Mouse (Mus musculus): ENCODE data around the gene Olfr329-ps. TPM values are rescaled to one million over a fixed set of nuclear protein-coding genes. Genes with fewer than 3 reads are reported as not detected.
"Not testable (repeated sequence)": the region's sequence is repeated elsewhere in the genome, so short reads cannot be mapped to it uniquely, and the experiment has no call there.

Olfr329-ps gene
- not detected in 2 replicates for polyA plus RNA-seq (2016; fragmentation: Nextera tagmentation; extraction: Ambion mirVana)

DNA sequence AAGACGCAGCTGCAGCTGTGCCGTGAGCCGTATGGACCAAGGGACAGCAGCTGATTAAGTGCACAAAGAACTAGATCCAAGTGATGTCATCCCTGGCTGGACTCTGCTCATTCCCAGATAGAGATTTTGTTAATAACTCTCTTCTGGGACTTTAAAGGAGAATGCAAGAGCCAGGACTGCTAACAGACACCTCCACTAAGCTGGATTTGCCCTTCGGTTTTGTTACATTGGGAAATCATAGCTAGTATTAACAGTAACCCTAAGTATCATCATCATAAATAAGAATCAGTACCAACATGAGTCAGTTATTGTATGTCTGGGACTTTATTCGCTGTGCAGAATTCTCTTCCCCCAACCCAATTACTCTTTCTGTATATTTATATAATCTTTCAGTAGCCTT, at the start of gene Olfr329-ps:
TSS of gene Olfr329-ps (minus strand) at position 101 of the 400 bp plus-strand sequence.
- Histone ChIP-seq H3K4me1 (no peaks in the 10 kb centered on the region), H3K27me3 (ENCODE audit: low read depth, poor library complexity, severe bottlenecking) (no peaks in the 10 kb centered on the region), H3K4me3 (no peak within 1 kb of the TSS), H3K36me3 (no peaks in the 10 kb centered on the region), H3K27ac (no peak within 1 kb of the TSS), H3K9me3 (replicated peaks) (no peaks in the 10 kb centered on the region)
- no peak for DNase-seq (ENCODE audit: low spot score)
- WGBS, result 91% methylated on average over 5 of the region's 5 CpGs

GRCm38 (mm10) chr11:58594814-58595213, 48.6 kb upstream of the Olfr329-ps start, which contains the start of gene Olfr324:
TSS of gene Olfr324 (plus strand) at chr11:58595114.
- no peak within 1 kb of the TSS for H3K4me3 ChIP-seq
- 85% methylated on average over 6 of the region's 6 CpGs for WGBS
- H3K4me1 ChIP-seq, result no peaks in the 10 kb centered on the region
- no peak within 1 kb of the TSS for H3K27ac ChIP-seq
- H3K36me3 ChIP-seq, result no peaks in the 10 kb centered on the region
- no peak for DNase-seq (ENCODE audit: low spot score)
- H3K9me3 ChIP-seq (replicated peaks), result no peaks in the 10 kb centered on the region
- H3K27me3 ChIP-seq (ENCODE audit: low read depth, poor library complexity, severe bottlenecking), result no peaks in the 10 kb centered on the region

GRCm38 (mm10) chr11:58588620-58589250, 42.5 kb upstream of the Olfr329-ps start:
- H3K4me3 ChIP-seq, result no peak overlapping the region
- no peaks in the 10 kb centered on the region for H3K4me1 ChIP-seq
- no peak overlapping the region for H3K27ac ChIP-seq
- H3K36me3 ChIP-seq, result no peaks in the 10 kb centered on the region
- no peak for DNase-seq (ENCODE audit: low spot score)
- H3K9me3 ChIP-seq (replicated peaks), result no peaks in the 10 kb centered on the region
- WGBS, result 61% methylated on average over 3 of the region's 3 CpGs
- H3K27me3 ChIP-seq (ENCODE audit: low read depth, poor library complexity, severe bottlenecking), result no peaks in the 10 kb centered on the region

GRCm38 (mm10) chr11:58587898-58588348, 41.7 kb upstream of the Olfr329-ps start:
- Histone ChIP-seq H3K27ac (no peak overlapping the region), H3K36me3 (no peaks in the 10 kb centered on the region), H3K4me3 (no peak overlapping the region), H3K27me3 (ENCODE audit: low read depth, poor library complexity, severe bottlenecking) (no peaks in the 10 kb centered on the region), H3K9me3 (replicated peaks) (no peaks in the 10 kb centered on the region), H3K4me1 (no peaks in the 10 kb centered on the region)
- 69% methylated on average over 7 of the region's 7 CpGs for WGBS
- DNase-seq (ENCODE audit: low spot score), result peak; percentile 48

- WGBS, result 85% methylated on average over 8 of the region's 8 CpGs
- H3K9me3 ChIP-seq (replicated peaks), result no peaks in the 10 kb centered on the region
- H3K27me3 ChIP-seq (ENCODE audit: low read depth, poor library complexity, severe bottlenecking), result no peaks in the 10 kb centered on the region
- DNase-seq (ENCODE audit: low spot score), result no peak
- H3K27ac ChIP-seq, result no peak overlapping the region
- no peak overlapping the region for H3K4me3 ChIP-seq
- H3K36me3 ChIP-seq, result no peaks in the 10 kb centered on the region
- H3K4me1 ChIP-seq, result no peaks in the 10 kb centered on the region
Observed at GRCm38 (mm10) chr11:58578636-58579035, 32.4 kb upstream of the Olfr329-ps start.

DNA sequence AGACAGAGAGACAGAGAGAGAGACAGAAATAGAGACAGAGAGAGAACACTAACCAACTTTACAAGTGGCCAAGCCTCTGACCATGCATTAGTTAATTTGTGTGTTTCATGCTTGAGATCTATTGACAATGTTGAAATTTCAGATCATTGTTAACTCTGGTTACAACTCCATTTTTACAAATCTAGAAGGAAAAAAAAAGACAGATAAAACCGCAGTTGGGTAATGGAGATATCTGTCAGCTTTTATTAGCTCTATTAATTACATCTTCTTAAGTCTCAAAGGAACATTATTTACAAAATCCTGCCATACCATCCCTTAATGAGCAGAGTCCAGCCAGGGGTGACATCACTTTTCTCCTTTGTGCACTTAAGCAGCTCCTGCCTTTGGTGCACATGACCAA, 31.2 kb upstream of the Olfr329-ps start, which contains the start of gene Olfr325:
TSS of gene Olfr325 (plus strand) at position 301 of the 400 bp plus-strand sequence.
- WGBS, result 82% methylated on average over 1 of the region's 1 CpGs
- no peak for DNase-seq (ENCODE audit: low spot score)
- Histone ChIP-seq H3K27me3 (ENCODE audit: low read depth, poor library complexity, severe bottlenecking) (no peaks in the 10 kb centered on the region), H3K36me3 (no peaks in the 10 kb centered on the region), H3K4me1 (no peaks in the 10 kb centered on the region), H3K4me3 (no peak within 1 kb of the TSS), H3K9me3 (replicated peaks) (no peaks in the 10 kb centered on the region), H3K27ac (no peak within 1 kb of the TSS)

GRCm38 (mm10) chr11:58570405-58570804, 24.2 kb upstream of the Olfr329-ps start, which contains the start of gene Olfr224:
TSS of gene Olfr224 (minus strand) at chr11:58570553.
- no peak within 1 kb of the TSS for H3K4me3 ChIP-seq
- no peaks in the 10 kb centered on the region for H3K4me1 ChIP-seq
- no peaks in the 10 kb centered on the region for H3K9me3 ChIP-seq (replicated peaks)
- H3K36me3 ChIP-seq, result no peaks in the 10 kb centered on the region
- no peak for DNase-seq (ENCODE audit: low spot score)
- no peak within 1 kb of the TSS for H3K27ac ChIP-seq
- 87% methylated on average over 5 of the region's 5 CpGs for WGBS
- H3K27me3 ChIP-seq (ENCODE audit: low read depth, poor library complexity, severe bottlenecking), result no peaks in the 10 kb centered on the region

DNA sequence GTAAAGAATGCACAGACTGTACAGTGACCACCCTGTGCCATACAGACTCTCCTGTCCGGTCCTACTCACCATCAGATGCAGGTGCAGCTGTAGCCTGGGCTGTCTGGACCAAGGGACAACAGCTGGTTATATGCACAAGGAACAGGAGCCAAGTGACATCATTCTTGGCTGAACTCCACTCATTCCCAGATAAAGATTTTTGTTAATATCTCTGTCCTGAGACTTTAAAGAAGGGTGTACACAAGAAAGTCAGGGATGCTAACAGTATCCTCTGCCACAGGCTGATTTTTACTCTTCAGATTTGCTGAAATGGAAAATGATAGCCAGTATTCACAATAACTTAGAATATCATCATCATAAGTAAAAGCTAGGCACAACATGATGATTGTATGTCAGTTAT, 9.3 kb upstream of the Olfr329-ps start, which contains the start of gene Olfr328:
TSS of gene Olfr328 (minus strand) at position 101 of the 400 bp plus-strand sequence.
- WGBS, result 100% methylated on average over 1 of the region's 1 CpGs
- no peak within 1 kb of the TSS for H3K27ac ChIP-seq
- DNase-seq (ENCODE audit: low spot score), result no peak
- no peak within 1 kb of the TSS for H3K4me3 ChIP-seq
- no peaks in the 10 kb centered on the region for H3K9me3 ChIP-seq (replicated peaks)
- no peaks in the 10 kb centered on the region for H3K27me3 ChIP-seq (ENCODE audit: low read depth, poor library complexity, severe bottlenecking)
- H3K36me3 ChIP-seq, result no peaks in the 10 kb centered on the region
- no peaks in the 10 kb centered on the region for H3K4me1 ChIP-seq

DNA sequence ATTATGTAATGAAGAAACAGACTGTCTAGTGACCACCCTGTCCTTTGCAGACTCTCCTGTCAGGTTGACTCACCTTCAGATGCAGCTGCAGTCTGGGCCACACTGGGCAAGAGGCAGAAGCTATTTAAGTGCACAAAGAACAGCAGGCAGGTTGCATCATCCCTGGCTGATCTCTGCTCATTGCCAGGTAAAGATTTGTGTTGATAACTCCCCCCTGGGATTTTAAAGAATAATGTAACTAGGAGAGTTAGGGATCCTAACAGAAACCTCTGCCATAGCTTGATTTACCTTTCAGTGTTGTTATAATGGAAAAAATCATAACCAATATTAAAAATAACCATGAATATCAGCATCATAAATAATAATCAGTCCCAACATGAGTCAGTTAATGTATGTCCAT, 11.5 kb downstream of the Olfr329-ps start, which contains the start of gene Olfr330:
TSS of gene Olfr330 (minus strand) at position 101 of the 400 bp plus-strand sequence.
- not testable (repeated sequence) for DNase-seq (ENCODE audit: low spot score); H3K4me3 ChIP-seq; H3K27ac ChIP-seq; H3K36me3 ChIP-seq; H3K4me1 ChIP-seq; H3K9me3 ChIP-seq (replicated peaks); H3K27me3 ChIP-seq (ENCODE audit: low read depth, poor library complexity, severe bottlenecking)

DNA sequence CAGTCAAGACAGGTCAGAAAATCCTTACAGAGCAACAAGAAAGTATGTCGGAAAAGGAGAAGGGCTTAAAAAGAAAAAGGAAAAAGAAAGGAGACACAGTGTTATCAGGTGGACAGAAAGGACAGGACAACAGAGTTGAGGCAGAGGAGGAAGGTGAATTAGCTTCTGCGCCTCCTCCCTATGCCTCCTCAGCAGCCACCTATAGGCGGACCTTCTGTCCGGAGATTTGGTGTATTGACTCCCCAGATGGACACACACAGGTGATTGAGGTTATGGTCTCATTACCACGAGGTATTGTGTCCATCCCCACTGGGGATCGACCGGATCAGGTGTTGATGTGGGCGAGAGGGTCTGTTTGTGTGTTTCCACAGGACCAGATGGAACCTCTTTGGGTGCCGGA, 26.5 kb downstream of the Olfr329-ps start:
- DNase-seq (ENCODE audit: low spot score), result not testable (repeated sequence)
- WGBS, result 95% methylated on average over 7 of the region's 9 CpGs

GRCm38 (mm10) chr11:58518916-58519315, 27.3 kb downstream of the Olfr329-ps start:
- H3K27me3 ChIP-seq (ENCODE audit: low read depth, poor library complexity, severe bottlenecking); H3K4me3 ChIP-seq; H3K4me1 ChIP-seq; H3K36me3 ChIP-seq; DNase-seq (ENCODE audit: low spot score); H3K9me3 ChIP-seq (replicated peaks); H3K27ac ChIP-seq: not testable (repeated sequence)
- 93% methylated on average over 18 of the region's 18 CpGs for WGBS

More for the DNA sequence above, 26.5 kb downstream of the Olfr329-ps start:
- H3K36me3 ChIP-seq; H3K27me3 ChIP-seq (ENCODE audit: low read depth, poor library complexity, severe bottlenecking); H3K4me3 ChIP-seq; H3K9me3 ChIP-seq (replicated peaks); H3K27ac ChIP-seq; H3K4me1 ChIP-seq: not testable (repeated sequence)

GRCm38 (mm10) chr11:58509058-58509457, 37.2 kb downstream of the Olfr329-ps start:
- H3K9me3 ChIP-seq (replicated peaks); H3K4me1 ChIP-seq; H3K36me3 ChIP-seq; H3K4me3 ChIP-seq; DNase-seq (ENCODE audit: low spot score); H3K27ac ChIP-seq; H3K27me3 ChIP-seq (ENCODE audit: low read depth, poor library complexity, severe bottlenecking): not testable (repeated sequence)
- 86% methylated on average over 19 of the region's 19 CpGs for WGBS

- H3K27me3 ChIP-seq (ENCODE audit: low read depth, poor library complexity, severe bottlenecking); DNase-seq (ENCODE audit: low spot score); H3K27ac ChIP-seq; H3K4me1 ChIP-seq; H3K9me3 ChIP-seq (replicated peaks); H3K36me3 ChIP-seq; H3K4me3 ChIP-seq: not testable (repeated sequence)
Observed at GRCm38 (mm10) chr11:58502472-58502871, 43.8 kb downstream of the Olfr329-ps start, which contains the start of gene Olfr331. TSS of gene Olfr331 (minus strand) at chr11:58502572.

Data from limb, embryonic 10.5 days (tissue).